Mouse (Mus musculus): ENCODE results near the gene Mansc1.

- TF ChIP-seq CTCF (IDR thresholded peaks at IDR 0.05; ENCODE audit: low read depth, low read length) (no peak), GATA1 (IDR thresholded peaks at IDR 0.05; ENCODE audit: borderline replicate concordance, low read length) (no peak), TAL1 (conservative IDR thresholded peaks at IDR 0.05; ENCODE audit: low read depth, low read length) (no peak), POLR2AphosphoS5 (IDR thresholded peaks at IDR 0.05; ENCODE audit: insufficient replicate concordance, low read depth, low read length) (no peak)
Observed at GRCm38 (mm10) chr6:134591614-134592013, 40.7 kb downstream of the Mansc1 start.
